Mouse (Mus musculus): ENCODE data around the gene Gm45711. TPM values are rescaled to one million over a fixed set of nuclear protein-coding genes. Genes with fewer than 3 reads are reported as not detected.

Gm45711 gene
- polyA plus RNA-seq, 1 experiment from 2014 or later = not detected

GRCm38 (mm10) chr8:104250439-104251367 is 59.2 kb downstream of the Gm45711 start, which contains the start of gene Cklf:
Gene Cklf, plus strand, starts transcription at chr8:104250861.
- Histone ChIP-seq H3K27me3 (no peaks in the 10 kb centered on the region), H3K9ac (peak within 1 kb of the TSS; percentile 71), H3K36me3 (no peaks in the 10 kb centered on the region; the same call in 1 of the 2 replicates), H3K27ac (peak within 1 kb of the TSS; percentile 93), H3K4me2 (peak within 1 kb of the TSS; percentile 84), H3K9me3 (replicated peaks) (no peaks in the 10 kb centered on the region), H3K4me3 (replicated peaks) (peak within 1 kb of the TSS; percentile 80), H3K4me1 (peaks cover 35% of the 10 kb centered on the region)
- 4% methylated on average over 41 of the region's 41 CpGs for WGBS
- ATAC-seq (replicated peaks; ENCODE audit: low FRiP score) = peak; percentile 89

DNA sequence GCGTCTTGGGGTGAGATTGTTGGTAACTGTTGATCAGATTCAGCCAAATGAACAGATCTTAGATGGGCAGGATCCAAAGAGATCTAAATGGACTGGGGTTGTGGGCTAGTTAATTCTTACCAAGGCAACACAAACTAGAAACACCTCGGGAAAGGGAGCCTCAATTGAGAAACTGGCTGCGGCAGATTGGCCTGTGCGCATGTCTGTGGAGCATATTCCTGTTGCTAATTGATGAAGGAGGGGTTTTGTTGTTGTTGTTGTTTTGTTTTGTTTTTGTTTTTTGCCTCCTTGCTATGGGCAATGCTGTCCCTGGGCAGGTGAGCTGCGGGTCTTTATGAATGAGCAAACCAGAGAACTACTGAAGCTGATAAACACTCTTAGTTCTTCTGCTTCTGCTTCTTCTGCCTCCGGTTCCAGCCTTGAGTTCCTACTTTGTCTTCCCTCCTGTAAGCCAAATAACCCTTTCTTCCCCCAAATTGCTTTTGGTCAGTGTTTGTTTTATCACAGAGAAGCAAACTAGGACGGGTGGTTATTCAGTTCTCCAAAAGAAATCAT is 60.4 kb downstream of the Gm45711 start:
- Histone ChIP-seq H3K4me3 (replicated peaks) (no peak overlapping the region), H3K4me2 (no peak overlapping the region), H3K36me3 (peaks cover 8% of the 10 kb centered on the region), H3K27me3 (no peaks in the 10 kb centered on the region), H3K9me3 (replicated peaks) (no peaks in the 10 kb centered on the region), H3K9ac (no peak overlapping the region), H3K27ac (no peak overlapping the region), H3K4me1 (peaks cover 35% of the 10 kb centered on the region)
- ATAC-seq (replicated peaks; ENCODE audit: low FRiP score) = no peak
- 87% methylated on average over 7 of the region's 7 CpGs for WGBS

DNA sequence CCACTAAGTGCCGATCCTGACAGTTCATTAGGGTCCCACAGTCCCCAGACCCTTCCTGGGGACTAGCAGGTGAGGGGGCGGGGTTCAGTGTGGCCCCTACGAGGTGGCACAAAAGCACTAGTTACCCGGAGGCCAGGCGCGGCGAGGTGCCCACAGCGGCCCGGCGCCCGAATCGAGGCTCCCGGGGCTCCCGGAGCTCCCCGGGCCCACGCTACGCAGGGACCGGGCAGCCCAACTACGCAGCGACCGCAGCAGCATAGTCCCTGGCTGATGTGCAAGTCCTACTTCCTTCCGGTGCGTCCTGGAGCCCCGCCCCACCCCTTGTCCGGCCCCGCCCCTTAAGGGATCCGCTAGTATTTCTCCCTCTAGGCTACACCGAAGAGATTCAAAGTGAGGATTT is 61.6 kb downstream of the Gm45711 start, which contains the start of gene Tk2:
TSS of gene Tk2 (minus strand) at position 283 of the 400 bp plus-strand sequence.
- under 1% methylated on average over 28 of the region's 28 CpGs for WGBS
- Histone ChIP-seq H3K4me1 (peaks cover 35% of the 10 kb centered on the region), H3K27me3 (no peaks in the 10 kb centered on the region), H3K36me3 (peaks cover 10% of the 10 kb centered on the region), H3K9me3 (replicated peaks) (no peaks in the 10 kb centered on the region), H3K4me2 (peak within 1 kb of the TSS; percentile 86), H3K27ac (no peak within 1 kb of the TSS; the same call in 1 of the 2 replicates), H3K9ac (peak within 1 kb of the TSS; percentile 88), H3K4me3 (replicated peaks) (peak within 1 kb of the TSS; percentile 97)
- peak; percentile 85 for ATAC-seq (replicated peaks; ENCODE audit: low FRiP score)

- H3K27ac ChIP-seq = no peak overlapping the region; the same call in 1 of the 2 replicates
These were observed 62.0 kb downstream of the Gm45711 start for GRCm38 (mm10) chr8:104247908-104248275.

GRCm38 (mm10) chr8:104247054-104247907 is 62.6 kb downstream of the Gm45711 start:
- peaks cover 20% of the 10 kb centered on the region for H3K36me3 ChIP-seq
- no peaks in the 10 kb centered on the region for H3K27me3 ChIP-seq
- peak overlapping the region; percentile 86 for H3K4me2 ChIP-seq
- no peak for ATAC-seq (replicated peaks; ENCODE audit: low FRiP score)
- H3K27ac ChIP-seq = 0 out of 2 replicates have a peak overlapping the region, but pooled peaks have one; percentile 23
- no peaks in the 10 kb centered on the region for H3K9me3 ChIP-seq (replicated peaks)
- H3K4me3 ChIP-seq (replicated peaks) = peak overlapping the region; percentile 97
- H3K4me1 ChIP-seq = peaks cover 35% of the 10 kb centered on the region
- peak overlapping the region; percentile 88 for H3K9ac ChIP-seq
- 60% methylated on average over 22 of the region's 22 CpGs for WGBS

More at GRCm38 (mm10) chr8:104247908-104248275, 62.0 kb downstream of the Gm45711 start:
- no peaks in the 10 kb centered on the region for H3K9me3 ChIP-seq (replicated peaks)
- ATAC-seq (replicated peaks; ENCODE audit: low FRiP score) = 0 out of 2 replicates have a peak, but pooled peaks have one; percentile 1
- H3K4me3 ChIP-seq (replicated peaks) = peak overlapping the region; percentile 97
- H3K4me1 ChIP-seq = peaks cover 35% of the 10 kb centered on the region
- H3K36me3 ChIP-seq = peaks cover 14% of the 10 kb centered on the region
- WGBS = 3% methylated on average over 11 of the region's 11 CpGs
- peak overlapping the region; percentile 88 for H3K9ac ChIP-seq
- no peaks in the 10 kb centered on the region for H3K27me3 ChIP-seq
- peak overlapping the region; percentile 86 for H3K4me2 ChIP-seq

DNA sequence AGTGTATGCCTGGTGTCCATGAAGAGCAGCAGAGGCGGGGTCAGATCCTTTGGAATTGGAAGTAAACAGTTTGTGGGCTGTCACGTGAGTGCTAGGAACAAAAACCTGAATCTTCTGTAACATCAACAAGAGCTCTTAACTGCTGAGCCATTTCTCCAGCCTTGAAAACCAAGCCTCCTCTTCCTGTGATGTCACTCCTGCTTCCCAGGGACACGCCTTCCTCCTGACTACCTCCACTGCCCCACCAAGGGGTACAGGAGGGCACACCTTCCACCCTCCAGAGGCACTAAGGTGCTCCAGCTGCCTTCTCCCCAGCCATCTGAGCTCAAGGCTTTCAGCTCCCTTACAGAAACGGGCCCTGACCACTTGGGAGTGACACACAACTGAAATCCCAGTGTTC is 63.3 kb downstream of the Gm45711 start:
- no peak for ATAC-seq (replicated peaks; ENCODE audit: low FRiP score)
- H3K27me3 ChIP-seq = no peaks in the 10 kb centered on the region

DNA sequence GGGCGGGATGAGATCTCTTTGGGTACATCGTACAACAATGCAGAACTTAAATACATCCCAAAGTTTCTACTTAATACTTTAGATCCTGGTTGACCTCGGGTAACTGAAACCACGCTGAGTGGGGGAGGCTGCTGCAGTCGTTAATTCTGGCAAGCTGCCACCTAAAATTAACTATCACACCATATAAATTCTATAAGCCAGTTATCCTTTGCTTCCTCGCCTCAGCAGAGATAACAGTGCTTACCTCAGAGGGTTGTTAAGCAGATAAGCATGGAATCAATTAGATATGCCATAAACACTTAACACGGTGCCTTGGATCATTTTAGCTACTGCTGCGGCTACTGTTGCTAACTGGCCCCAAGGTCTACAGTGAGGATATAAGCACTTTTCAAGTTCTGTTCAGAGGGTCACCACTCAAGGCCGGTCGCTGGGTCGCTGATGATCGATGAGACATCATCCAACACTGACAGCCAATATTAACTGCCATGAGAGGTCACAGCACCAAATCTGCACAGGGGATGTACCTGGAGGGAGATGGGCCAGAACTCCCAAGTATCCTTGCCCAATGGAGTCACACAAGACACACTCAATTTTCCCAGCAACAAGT is 67.7 kb downstream of the Gm45711 start:
- no peaks in the 10 kb centered on the region for H3K9me3 ChIP-seq (replicated peaks)
- H3K9ac ChIP-seq = no peak overlapping the region
- H3K27ac ChIP-seq = no peak overlapping the region
- WGBS = 66% methylated on average over 12 of the region's 12 CpGs
- no peak overlapping the region for H3K4me3 ChIP-seq (replicated peaks)
- no peaks in the 10 kb centered on the region for H3K27me3 ChIP-seq
- H3K36me3 ChIP-seq = peaks cover 66% of the 10 kb centered on the region
- no peak for ATAC-seq (replicated peaks; ENCODE audit: low FRiP score)
- H3K4me1 ChIP-seq = peaks cover 10% of the 10 kb centered on the region
- no peak overlapping the region for H3K4me2 ChIP-seq

More for the DNA sequence above, 63.3 kb downstream of the Gm45711 start:
- Histone ChIP-seq H3K36me3 (peaks cover 27% of the 10 kb centered on the region), H3K27ac (0 out of 2 replicates have a peak overlapping the region, but pooled peaks have one; percentile 23), H3K4me1 (peaks cover 30% of the 10 kb centered on the region), H3K9me3 (replicated peaks) (no peaks in the 10 kb centered on the region), H3K9ac (no peak overlapping the region), H3K4me2 (0 out of 2 replicates have a peak overlapping the region, but pooled peaks have one; percentile 86), H3K4me3 (replicated peaks) (no peak overlapping the region)
- 70% methylated on average over 4 of the region's 4 CpGs for WGBS

DNA sequence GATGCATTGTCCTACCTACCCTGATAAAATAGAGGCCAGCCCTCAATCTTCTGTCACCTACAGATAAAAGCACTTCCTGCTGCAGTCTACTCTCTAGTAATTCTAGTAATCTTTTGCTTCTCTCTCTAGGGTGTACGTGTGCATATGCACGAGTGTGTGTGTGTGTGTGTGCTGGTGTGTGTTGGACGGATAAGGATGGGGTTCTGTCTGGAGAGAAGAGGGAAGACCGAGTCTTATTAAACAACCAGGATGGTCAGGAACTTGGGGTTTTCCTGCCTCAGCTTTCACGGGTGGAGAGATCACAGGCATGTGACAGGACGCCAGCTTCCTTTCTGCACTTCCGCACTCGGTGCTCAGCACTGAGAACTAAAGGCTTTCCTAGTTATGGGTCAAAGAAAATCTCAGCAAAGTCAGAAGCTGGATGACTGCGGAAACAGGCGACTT is 70.4 kb downstream of the Gm45711 start:
- no peak for ATAC-seq (replicated peaks; ENCODE audit: low FRiP score)
- Histone ChIP-seq H3K36me3 (peaks cover 85% of the 10 kb centered on the region), H3K4me1 (no peaks in the 10 kb centered on the region)

DNA sequence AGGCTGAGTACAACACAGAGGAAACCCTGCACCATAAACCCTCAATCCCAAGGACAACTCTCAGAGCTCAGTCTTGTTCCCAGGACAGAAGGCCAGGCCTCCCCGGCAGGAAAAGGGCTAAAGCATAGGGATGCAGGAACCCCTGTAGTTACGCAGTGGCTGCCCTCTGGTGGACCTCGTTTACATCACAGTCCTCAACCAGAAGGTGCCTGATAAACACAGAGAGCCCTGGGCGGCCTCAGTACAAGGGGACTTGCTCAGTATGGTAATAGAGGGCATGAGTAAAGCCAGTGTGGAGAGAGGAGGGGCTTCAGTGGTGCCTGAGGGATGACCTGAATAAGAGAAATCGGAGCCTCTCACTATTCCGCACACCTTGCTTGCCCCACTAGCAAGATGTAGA is 75.3 kb downstream of the Gm45711 start:
- no peak overlapping the region for H3K27ac ChIP-seq
- 46% methylated on average over 6 of the region's 6 CpGs for WGBS
- ATAC-seq (replicated peaks; ENCODE audit: low FRiP score) = 0 out of 2 replicates have a peak, but pooled peaks have one; percentile 25
- no peaks in the 10 kb centered on the region for H3K27me3 ChIP-seq
- no peak overlapping the region for H3K4me2 ChIP-seq
- no peaks in the 10 kb centered on the region for H3K9me3 ChIP-seq (replicated peaks)
- H3K4me3 ChIP-seq (replicated peaks) = no peak overlapping the region
- no peak overlapping the region for H3K9ac ChIP-seq
- no peaks in the 10 kb centered on the region for H3K4me1 ChIP-seq
- peaks cover 99% of the 10 kb centered on the region for H3K36me3 ChIP-seq

More for the DNA sequence above, 70.4 kb downstream of the Gm45711 start:
- Histone ChIP-seq H3K9ac (no peak overlapping the region), H3K27me3 (no peaks in the 10 kb centered on the region), H3K9me3 (replicated peaks) (no peaks in the 10 kb centered on the region), H3K27ac (no peak overlapping the region), H3K4me2 (no peak overlapping the region), H3K4me3 (replicated peaks) (no peak overlapping the region)
- 78% methylated on average over 10 of the region's 10 CpGs for WGBS

- Histone ChIP-seq H3K27me3 (no peaks in the 10 kb centered on the region), H3K4me3 (replicated peaks) (no peak overlapping the region), H3K4me2 (no peak overlapping the region), H3K9ac (no peak overlapping the region), H3K4me1 (no peaks in the 10 kb centered on the region), H3K36me3 (peaks cover 99% of the 10 kb centered on the region), H3K9me3 (replicated peaks) (no peaks in the 10 kb centered on the region), H3K27ac (no peak overlapping the region)
- 93% methylated on average over 5 of the region's 5 CpGs for WGBS
- ATAC-seq (replicated peaks; ENCODE audit: low FRiP score) = no peak
These were observed 77.0 kb downstream of the Gm45711 start for GRCm38 (mm10) chr8:104232919-104233318.

GRCm38 (mm10) chr8:104232039-104232438 is 77.8 kb downstream of the Gm45711 start:
- Histone ChIP-seq H3K4me3 (replicated peaks) (no peak overlapping the region), H3K36me3 (peaks cover 99% of the 10 kb centered on the region), H3K27ac (no peak overlapping the region), H3K27me3 (no peaks in the 10 kb centered on the region), H3K4me2 (no peak overlapping the region), H3K9me3 (replicated peaks) (no peaks in the 10 kb centered on the region), H3K4me1 (no peaks in the 10 kb centered on the region), H3K9ac (no peak overlapping the region)
- no peak for ATAC-seq (replicated peaks; ENCODE audit: low FRiP score)
- 96% methylated on average over 4 of the region's 4 CpGs for WGBS
